Mouse (Mus musculus) heart, embryonic 12.5 days (tissue): ENCODE measurements around the gene Arap1. TPM values are rescaled to one million over a fixed set of nuclear protein-coding genes. Genes with fewer than 3 reads are reported as not detected.

ENCODE experiments used
- ATAC-seq: fragments of 200-750 bp; cut with Nextera tagmentation; 2 replicates; pipeline ENCODE4 v1.8.0; 2017; ENCODE audit warnings: moderate TSS enrichment, moderate library complexity; ENCODE audit not compliant: insufficient number of reproducible peaks, low FRiP score
- H3K27ac ChIP-seq: fragments of 300-500 bp; sonication (generic); 2 replicates; pipeline ENCODE4 v1.5.1; 2016; ENCODE audit warnings: mild to moderate bottlenecking, moderate library complexity; ENCODE audit not compliant: poor library complexity, severe bottlenecking
- H3K27me3 ChIP-seq: fragments of 300-500 bp; sonication (generic); replicated peaks from 2 replicates; pipeline ENCODE4 v1.6.1; 2016; ENCODE audit warnings: mild to moderate bottlenecking, moderate library complexity
- H3K36me3 ChIP-seq: fragments of 300-500 bp; sonication (generic); 2 replicates; pipeline ENCODE4 v1.6.1; 2016; ENCODE audit warnings: mild to moderate bottlenecking, moderate library complexity
- H3K4me1 ChIP-seq: fragments of 300-500 bp; sonication (generic); replicated peaks from 2 replicates; pipeline ENCODE4 v1.6.1; 2016; ENCODE audit warnings: mild to moderate bottlenecking
- H3K4me2 ChIP-seq: fragments of 300-500 bp; sonication (generic); 2 replicates; pipeline ENCODE4 v1.6.1; 2016; ENCODE audit warnings: mild to moderate bottlenecking, moderate library complexity
- H3K4me3 ChIP-seq: fragments of 300-500 bp; sonication (generic); 2 replicates; pipeline ENCODE4 v1.5.1; 2016; ENCODE audit warnings: mild to moderate bottlenecking
- H3K9ac ChIP-seq: fragments of 300-500 bp; sonication (generic); 2 replicates; pipeline ENCODE4 v1.6.1; 2016; ENCODE audit warnings: mild to moderate bottlenecking, moderate library complexity
- H3K9me3 ChIP-seq: fragments of 300-500 bp; sonication (generic); replicated peaks from 2 replicates; pipeline ENCODE4 v1.6.1; 2016; ENCODE audit warnings: mild to moderate bottlenecking, moderate library complexity
- WGBS: fragments of 180-500 bp; shearing (Covaris S2); methylation state at CpG from one replicate; pipeline ENCODE4 v1.1.7; 2016; 5-methylcytosine and 5-hydroxymethylcytosine counted together
- polyA plus RNA-seq: library from polyadenylated mRNA; unstranded; fragments of >200 nt; fragmentation: Nextera tagmentation; extraction: Ambion mirVana; gene quantifications from 2 replicates; pipeline ENCODE4 v1.2.1, GENCODE M21; 2016

The Arap1 gene
- polyA plus RNA-seq, 1 experiment from 2014 or later = 19.9 TPM

- no peaks in the 10 kb centered on the region for H3K9me3 ChIP-seq
- H3K9ac ChIP-seq = no peak overlapping the region
- WGBS = 5% methylated on average over 27 of the region's 27 CpGs
- no peak for ATAC-seq
- H3K27ac ChIP-seq = no peak overlapping the region
- peaks cover 68% of the 10 kb centered on the region for H3K27me3 ChIP-seq
- no peaks in the 10 kb centered on the region for H3K36me3 ChIP-seq
- peaks cover 23% of the 10 kb centered on the region for H3K4me1 ChIP-seq
- no peak overlapping the region for H3K4me3 ChIP-seq
- no peak overlapping the region for H3K4me2 ChIP-seq
Observed at GRCm38 (mm10) chr7:101419013-101419770, 71.3 kb downstream of the Arap1 start.

DNA sequence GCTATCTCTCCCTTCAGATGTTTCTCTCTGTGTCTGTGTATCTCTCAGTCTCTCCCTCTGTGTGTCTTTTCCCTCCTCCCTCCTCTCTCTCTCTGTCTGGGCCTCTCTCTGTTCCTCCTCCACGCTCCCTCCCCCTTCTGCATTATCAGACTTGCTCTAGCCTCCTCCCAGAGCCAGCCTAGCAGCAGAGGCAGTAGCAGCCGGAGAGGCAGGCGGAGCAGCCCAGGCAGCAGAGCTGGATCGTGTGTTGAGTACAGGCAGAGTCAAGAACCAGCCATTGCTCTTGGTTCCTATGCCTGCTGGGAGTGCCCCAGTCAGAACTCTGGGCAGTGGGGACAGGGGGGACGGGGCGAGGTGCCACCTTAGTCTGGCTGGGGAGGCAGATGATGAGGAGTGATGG, 73.7 kb downstream of the Arap1 start, which contains the start of gene Pde2a:
TSS of gene Pde2a (plus strand) at position 163 of the 400 bp plus-strand sequence.
- WGBS = 15% methylated on average over 6 of the region's 6 CpGs
- H3K27me3 ChIP-seq = peaks cover 81% of the 10 kb centered on the region
- ATAC-seq = no peak

GRCm38 (mm10) chr7:101422069-101422468, 74.2 kb downstream of the Arap1 start:
- peaks cover 76% of the 10 kb centered on the region for H3K27me3 ChIP-seq
- no peaks in the 10 kb centered on the region for H3K9me3 ChIP-seq
- no peaks in the 10 kb centered on the region for H3K36me3 ChIP-seq
- no peak overlapping the region for H3K9ac ChIP-seq
- no peak overlapping the region for H3K4me3 ChIP-seq
- H3K4me2 ChIP-seq = no peak overlapping the region
- no peaks in the 10 kb centered on the region for H3K4me1 ChIP-seq
- WGBS = 41% methylated on average over 3 of the region's 3 CpGs
- H3K27ac ChIP-seq = no peak overlapping the region
- ATAC-seq = no peak

More for the DNA sequence above, 73.7 kb downstream of the Arap1 start, which contains the start of gene Pde2a:
- H3K4me3 ChIP-seq = no peak within 1 kb of the TSS
- H3K36me3 ChIP-seq = no peaks in the 10 kb centered on the region
- no peaks in the 10 kb centered on the region for H3K4me1 ChIP-seq
- no peak within 1 kb of the TSS for H3K4me2 ChIP-seq
- H3K9me3 ChIP-seq = no peaks in the 10 kb centered on the region
- H3K27ac ChIP-seq = no peak within 1 kb of the TSS
- no peak within 1 kb of the TSS for H3K9ac ChIP-seq

- Histone ChIP-seq H3K36me3 (no peaks in the 10 kb centered on the region), H3K4me3 (no peak overlapping the region), H3K27me3 (peaks cover 70% of the 10 kb centered on the region), H3K27ac (no peak overlapping the region), H3K9ac (no peak overlapping the region), H3K4me1 (no peaks in the 10 kb centered on the region), H3K9me3 (no peaks in the 10 kb centered on the region), H3K4me2 (no peak overlapping the region)
- WGBS = 72% methylated on average over 8 of the region's 8 CpGs
- ATAC-seq = no peak
Observed at GRCm38 (mm10) chr7:101422646-101423045, 74.8 kb downstream of the Arap1 start.

GRCm38 (mm10) chr7:101423970-101424369, 76.1 kb downstream of the Arap1 start:
- H3K4me3 ChIP-seq = no peak overlapping the region
- no peaks in the 10 kb centered on the region for H3K36me3 ChIP-seq
- no peak overlapping the region for H3K9ac ChIP-seq
- no peaks in the 10 kb centered on the region for H3K9me3 ChIP-seq
- ATAC-seq = no peak
- H3K4me2 ChIP-seq = no peak overlapping the region
- peaks cover 61% of the 10 kb centered on the region for H3K27me3 ChIP-seq
- H3K4me1 ChIP-seq = no peaks in the 10 kb centered on the region
- no peak overlapping the region for H3K27ac ChIP-seq
- 52% methylated on average over 6 of the region's 6 CpGs for WGBS

GRCm38 (mm10) chr7:101426692-101427091, 78.8 kb downstream of the Arap1 start:
- Histone ChIP-seq H3K4me1 (no peaks in the 10 kb centered on the region), H3K4me3 (no peak overlapping the region), H3K27me3 (peaks cover 41% of the 10 kb centered on the region), H3K36me3 (no peaks in the 10 kb centered on the region), H3K4me2 (no peak overlapping the region), H3K27ac (no peak overlapping the region), H3K9me3 (no peaks in the 10 kb centered on the region), H3K9ac (no peak overlapping the region)
- no peak for ATAC-seq
- 54% methylated on average over 8 of the region's 8 CpGs for WGBS

DNA sequence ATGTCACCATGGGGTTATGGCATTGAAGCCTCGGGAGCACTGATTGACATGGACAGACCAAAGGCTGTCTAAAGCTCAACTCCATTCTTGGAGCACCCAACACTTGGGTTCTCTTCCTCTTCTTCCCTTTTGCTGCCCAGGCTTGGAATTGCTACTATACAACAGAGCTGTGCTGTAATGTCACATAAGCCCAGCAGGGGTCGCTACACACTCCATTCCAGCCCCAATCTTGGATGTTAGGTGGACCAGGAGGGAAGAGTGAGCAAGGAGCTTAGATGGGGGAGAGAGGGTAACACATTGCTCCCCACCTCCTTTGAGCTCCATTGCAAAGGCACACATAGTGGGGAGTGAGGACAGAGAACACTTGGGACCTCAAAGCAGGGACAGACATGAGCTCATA, 79.9 kb downstream of the Arap1 start:
- no peak for ATAC-seq
- WGBS = 7% methylated on average over 2 of the region's 2 CpGs
- no peaks in the 10 kb centered on the region for H3K4me1 ChIP-seq

DNA sequence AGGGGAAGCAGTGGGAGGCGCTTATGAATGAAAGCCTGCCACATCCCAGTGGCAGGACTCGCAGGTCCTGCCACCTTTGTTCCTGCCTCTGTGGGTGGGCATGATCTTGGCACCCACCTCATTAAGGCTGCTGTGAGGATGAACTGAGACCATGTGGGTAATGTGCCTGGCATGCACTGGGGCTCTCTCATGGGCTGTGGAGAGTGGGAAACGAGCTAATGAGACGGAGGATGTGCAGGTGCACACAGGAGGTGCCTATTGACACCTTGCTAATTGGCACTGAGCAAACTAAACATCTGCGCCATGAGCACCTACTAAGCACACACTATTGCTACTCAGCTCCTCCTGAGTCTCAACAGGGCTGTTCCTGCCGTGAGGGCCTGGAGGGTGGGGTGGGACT, 87.2 kb downstream of the Arap1 start:
- H3K9me3 ChIP-seq = no peaks in the 10 kb centered on the region
- no peak for ATAC-seq

More for the DNA sequence above, 79.9 kb downstream of the Arap1 start:
- H3K36me3 ChIP-seq = no peaks in the 10 kb centered on the region
- no peak overlapping the region for H3K4me2 ChIP-seq
- H3K9ac ChIP-seq = no peak overlapping the region
- no peak overlapping the region for H3K27ac ChIP-seq
- no peak overlapping the region for H3K4me3 ChIP-seq
- peaks cover 41% of the 10 kb centered on the region for H3K27me3 ChIP-seq
- no peaks in the 10 kb centered on the region for H3K9me3 ChIP-seq

GRCm38 (mm10) chr7:101437876-101438275, 90.0 kb downstream of the Arap1 start:
- Histone ChIP-seq H3K4me2 (no peak overlapping the region), H3K4me3 (no peak overlapping the region), H3K9me3 (no peaks in the 10 kb centered on the region), H3K9ac (no peak overlapping the region), H3K27me3 (peaks cover 44% of the 10 kb centered on the region), H3K36me3 (no peaks in the 10 kb centered on the region), H3K27ac (no peak overlapping the region), H3K4me1 (no peaks in the 10 kb centered on the region)
- WGBS = 13% methylated on average over 1 of the region's 1 CpGs
- no peak for ATAC-seq

More for the DNA sequence above, 87.2 kb downstream of the Arap1 start:
- H3K9ac ChIP-seq = no peak overlapping the region
- H3K27ac ChIP-seq = no peak overlapping the region
- no peak overlapping the region for H3K4me3 ChIP-seq
- H3K27me3 ChIP-seq = peaks cover 33% of the 10 kb centered on the region; the same call in 1 of the 2 replicates
- no peak overlapping the region for H3K4me2 ChIP-seq
- WGBS = 63% methylated on average over 6 of the region's 6 CpGs
- no peaks in the 10 kb centered on the region for H3K4me1 ChIP-seq
- H3K36me3 ChIP-seq = no peaks in the 10 kb centered on the region

DNA sequence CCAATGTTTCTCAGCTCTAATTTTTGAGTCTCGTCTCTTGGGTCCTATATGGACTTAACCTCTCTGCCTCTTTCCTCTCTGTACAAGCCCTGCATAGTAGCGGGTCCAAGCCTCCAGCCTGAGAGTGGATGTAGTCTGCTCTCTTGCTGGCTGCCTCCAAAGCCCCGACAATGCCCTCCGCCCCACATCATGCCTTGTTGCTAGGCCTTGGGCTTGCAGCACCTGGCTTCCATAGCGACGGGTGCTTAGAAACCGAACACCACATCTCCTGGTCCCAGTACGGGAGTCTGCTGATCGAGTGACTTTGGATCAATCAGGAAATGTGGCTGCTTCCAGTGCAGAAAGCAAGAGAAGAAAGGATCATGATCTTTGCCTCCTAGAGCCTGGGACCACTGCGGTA, 95.2 kb downstream of the Arap1 start:
- H3K4me3 ChIP-seq = no peak overlapping the region
- peaks cover 64% of the 10 kb centered on the region for H3K27me3 ChIP-seq
- H3K27ac ChIP-seq = no peak overlapping the region
- H3K36me3 ChIP-seq = no peaks in the 10 kb centered on the region
- no peak for ATAC-seq
- H3K9ac ChIP-seq = no peak overlapping the region
- WGBS = 69% methylated on average over 10 of the region's 10 CpGs
- no peak overlapping the region for H3K4me2 ChIP-seq
- H3K4me1 ChIP-seq = no peaks in the 10 kb centered on the region
- H3K9me3 ChIP-seq = no peaks in the 10 kb centered on the region

DNA sequence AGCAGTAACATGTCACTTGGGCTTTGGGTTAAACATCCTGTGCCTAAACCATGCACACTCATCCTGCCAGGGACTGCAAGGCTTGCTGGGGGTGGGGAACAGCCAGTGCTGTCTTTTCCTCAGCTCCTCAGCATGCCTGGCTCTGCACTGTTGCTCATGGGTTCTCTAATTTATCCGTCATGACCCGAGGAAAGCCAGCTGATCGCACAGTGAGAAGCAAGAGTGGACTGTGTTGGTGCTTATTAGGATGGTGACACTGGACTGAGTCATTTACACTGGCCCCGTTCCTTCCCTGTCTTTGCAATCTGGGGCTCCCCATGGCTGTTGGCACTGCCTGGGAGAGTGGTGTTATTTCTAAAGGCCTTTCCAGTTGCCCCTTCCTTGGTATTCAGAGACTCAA, 96.3 kb downstream of the Arap1 start:
- H3K27me3 ChIP-seq = peaks cover 72% of the 10 kb centered on the region
- H3K9me3 ChIP-seq = no peaks in the 10 kb centered on the region
- H3K27ac ChIP-seq = no peak overlapping the region
- no peaks in the 10 kb centered on the region for H3K36me3 ChIP-seq
- H3K4me1 ChIP-seq = no peaks in the 10 kb centered on the region
- no peak overlapping the region for H3K4me2 ChIP-seq
- no peak overlapping the region for H3K9ac ChIP-seq
- 77% methylated on average over 4 of the region's 4 CpGs for WGBS
- ATAC-seq = no peak
- no peak overlapping the region for H3K4me3 ChIP-seq

- whole genome bisulfite sequencing = 29% methylated on average over 3 of the region's 3 CpGs
- no peak for ATAC-seq
- Histone ChIP-seq H3K27ac (no peak overlapping the region), H3K36me3 (no peaks in the 10 kb centered on the region), H3K4me2 (no peak overlapping the region), H3K9me3 (no peaks in the 10 kb centered on the region), H3K9ac (no peak overlapping the region), H3K4me1 (no peaks in the 10 kb centered on the region), H3K4me3 (no peak overlapping the region), H3K27me3 (peaks cover 74% of the 10 kb centered on the region)
Observed at GRCm38 (mm10) chr7:101449855-101450254, 102.0 kb downstream of the Arap1 start.
